Mouse (Mus musculus) spleen, adult 2 months (tissue): ENCODE measurements at regions not wholly inside any gene's neighbourhood (a gene's known extent, or its start where the extent isn't known, plus 50 kb on each side); places are given as distances from the start of the nearest gene placed in this dataset.

Experiments used
- CTCF ChIP-seq: fragments of 200-500 bp; IDR thresholded peaks from 2 replicates; pipeline ENCODE4 v1.5.1; 2011; ENCODE audit warnings: mild to moderate bottlenecking, inconsistent platforms; ENCODE audit not compliant: insufficient read depth, insufficient read length, insufficient replicate concordance; ENCODE audit errors: extremely low read depth
- POLR2A ChIP-seq: fragments of 200-500 bp; IDR thresholded peaks from 2 replicates; pipeline ENCODE4 v1.6.1; 2011; ENCODE audit warnings: low read depth, low read length, inconsistent platforms

- no peak for TF ChIP-seq POLR2A
- TF ChIP-seq CTCF = no peak
Measured at GRCm38 (mm10) chr10:42126816-42127215, 108.6 kb upstream of the Armc2 start.
